Mouse (Mus musculus): ENCODE measurements around the gene Hist1h4j. TPM values are rescaled to one million over a fixed set of nuclear protein-coding genes. Genes with fewer than 3 reads are reported as not detected.

Hist1h4j gene
- polyA plus RNA-seq, 1 experiment from 2014 or later: 1.1 TPM

- H3K9ac ChIP-seq (ENCODE audit: low read depth, low read length): peak overlapping the region; percentile 71
- H3K4me1 ChIP-seq (ENCODE audit: control insufficient read depth, insufficient read depth, low read length): peaks cover 13% of the 10 kb centered on the region; the same call in 1 of the 2 replicates
- no peaks in the 10 kb centered on the region for H3K9me3 ChIP-seq (replicated peaks; ENCODE audit: control insufficient read depth, low read length)
- no peak overlapping the region for H3K4me3 ChIP-seq (ENCODE audit: low read depth, low read length)
- WGBS (ENCODE audit: insufficient replicate concordance): 39% methylated on average over 6 of the region's 6 CpGs
- peak overlapping the region; percentile 82 for H3K27ac ChIP-seq (ENCODE audit: low read depth, low read length)
- no peaks in the 10 kb centered on the region for H3K27me3 ChIP-seq (ENCODE audit: control insufficient read depth, insufficient read depth, low read length)
- ATAC-seq (replicated peaks; ENCODE audit: insufficient number of reproducible peaks, low FRiP score, low TSS enrichment): no peak
- no peaks in the 10 kb centered on the region for H3K36me3 ChIP-seq (ENCODE audit: control insufficient read depth, insufficient read depth, low read length)
- peak overlapping the region; percentile 75 for H3K4me2 ChIP-seq
Observed at GRCm38 (mm10) chr13:21784311-21784710, 49.4 kb downstream of the Hist1h4j start.

Small RNA genes lying within 50 kb of the gene (microRNA-seq; reads per million reads assigned to microRNA genes)
- gene Gm44357 (ENCODE audit: borderline number of aligned reads) (not detected), gene Gm44367 (ENCODE audit: borderline number of aligned reads) (not detected), gene Gm44454 (ENCODE audit: borderline number of aligned reads) (1.3 reads per million, percentile 17 among the genes with 10 or more reads in this experiment)

Other genes with a start within 250 kb of the Hist1h4j start
- 0.14 and 0.46 TPM in 2 replicates for gene AK157302, start 239.8 kb upstream of the Hist1h4j start, polyA plus RNA-seq (2014; fragmentation: Nextera tagmentation; extraction: Ambion mirVana)
- 7.4 and 8.5 TPM in 2 replicates for gene Gm11273, start 233.6 kb upstream of the Hist1h4j start, polyA plus RNA-seq (2014; fragmentation: Nextera tagmentation; extraction: Ambion mirVana)
- gene Zkscan8, start 203.9 kb upstream of the Hist1h4j start, polyA plus RNA-seq (2014; fragmentation: Nextera tagmentation; extraction: Ambion mirVana): 6.4 and 6.5 TPM in 2 replicates
- 0.14 and 0.15 TPM in 2 replicates for gene Olfr1366, start 192.3 kb upstream of the Hist1h4j start, polyA plus RNA-seq (2014; fragmentation: Nextera tagmentation; extraction: Ambion mirVana)
- not detected in 2 replicates for gene Olfr1535, start 175.2 kb upstream of the Hist1h4j start, polyA plus RNA-seq (2014; fragmentation: Nextera tagmentation; extraction: Ambion mirVana)
- gene Olfr1364, start 153.3 kb upstream of the Hist1h4j start, polyA plus RNA-seq (2014; fragmentation: Nextera tagmentation; extraction: Ambion mirVana): not detected in 2 replicates
- not detected in 2 replicates for gene Olfr1362, start 121.0 kb upstream of the Hist1h4j start, polyA plus RNA-seq (2014; fragmentation: Nextera tagmentation; extraction: Ambion mirVana)
- not detected in 2 replicates for gene Olfr11, start 92.5 kb upstream of the Hist1h4j start, polyA plus RNA-seq (2014; fragmentation: Nextera tagmentation; extraction: Ambion mirVana)
- not detected in 2 replicates for gene Olfr1361, start 71.7 kb upstream of the Hist1h4j start, polyA plus RNA-seq (2014; fragmentation: Nextera tagmentation; extraction: Ambion mirVana)
- not detected in 2 replicates for gene Olfr1360, start 57.7 kb upstream of the Hist1h4j start, polyA plus RNA-seq (2014; fragmentation: Nextera tagmentation; extraction: Ambion mirVana)
- gene Olfr1359, start 37.0 kb upstream of the Hist1h4j start, polyA plus RNA-seq (2014; fragmentation: Nextera tagmentation; extraction: Ambion mirVana): not detected in 2 replicates
- not detected in 2 replicates for gene Hist1h2bl, start 18.9 kb upstream of the Hist1h4j start, polyA plus RNA-seq (2014; fragmentation: Nextera tagmentation; extraction: Ambion mirVana)
- gene Hist1h2ai, start 18.6 kb upstream of the Hist1h4j start, polyA plus RNA-seq (2014; fragmentation: Nextera tagmentation; extraction: Ambion mirVana): 6.5 and 8.4 TPM in 2 replicates
- gene Hist1h3h, start 17.4 kb upstream of the Hist1h4j start, polyA plus RNA-seq (2014; fragmentation: Nextera tagmentation; extraction: Ambion mirVana): 4.4 TPM in 1 of 2 replicates, not detected in the other
- gene Hist1h2bm, start 13.0 kb upstream of the Hist1h4j start, polyA plus RNA-seq (2014; fragmentation: Nextera tagmentation; extraction: Ambion mirVana): 1.4 and 1.6 TPM in 2 replicates
- gene Hist1h4k, start 15.4 kb downstream of the Hist1h4j start, polyA plus RNA-seq (2014; fragmentation: Nextera tagmentation; extraction: Ambion mirVana): 3.0 TPM in 1 of 2 replicates, not detected in the other
- 3.1 and 4.2 TPM in 2 replicates for gene Hist1h2ak, start 18.8 kb downstream of the Hist1h4j start, polyA plus RNA-seq (2014; fragmentation: Nextera tagmentation; extraction: Ambion mirVana)
- gene Hist1h2bn, start 19.1 kb downstream of the Hist1h4j start, polyA plus RNA-seq (2014; fragmentation: Nextera tagmentation; extraction: Ambion mirVana): 1.6 and 2.0 TPM in 2 replicates
- 5.9 and 10.8 TPM in 2 replicates for gene Hist1h1b, start 45.6 kb downstream of the Hist1h4j start, polyA plus RNA-seq (2014; fragmentation: Nextera tagmentation; extraction: Ambion mirVana)
- 107 and 123 TPM in 2 replicates for gene Hist1h3i, start 48.3 kb downstream of the Hist1h4j start, polyA plus RNA-seq (2014; fragmentation: Nextera tagmentation; extraction: Ambion mirVana)
- 3.3 and 6.2 TPM in 2 replicates for gene Hist1h2an, start 52.2 kb downstream of the Hist1h4j start, polyA plus RNA-seq (2014; fragmentation: Nextera tagmentation; extraction: Ambion mirVana)
- 1.5 TPM in 1 of 2 replicates, not detected in the other for gene Hist1h2bp, start 52.4 kb downstream of the Hist1h4j start, polyA plus RNA-seq (2014; fragmentation: Nextera tagmentation; extraction: Ambion mirVana)
- gene Hist1h2bq, start 75.1 kb downstream of the Hist1h4j start, polyA plus RNA-seq (2014; fragmentation: Nextera tagmentation; extraction: Ambion mirVana): 9.4 and 11.6 TPM in 2 replicates
- gene Hist1h2ao, start 75.4 kb downstream of the Hist1h4j start, polyA plus RNA-seq (2014; fragmentation: Nextera tagmentation; extraction: Ambion mirVana): not detected in 2 replicates
- gene Hist1h4m, start 76.7 kb downstream of the Hist1h4j start, polyA plus RNA-seq (2014; fragmentation: Nextera tagmentation; extraction: Ambion mirVana): not detected in 2 replicates
- 7.1 and 10.5 TPM in 2 replicates for gene Hist1h4n, start 97.1 kb downstream of the Hist1h4j start, polyA plus RNA-seq (2014; fragmentation: Nextera tagmentation; extraction: Ambion mirVana)
- 2,147 and 2,559 TPM in 2 replicates for gene Hist1h2ap, start 98.4 kb downstream of the Hist1h4j start, polyA plus RNA-seq (2014; fragmentation: Nextera tagmentation; extraction: Ambion mirVana)
- 10.3 and 12.3 TPM in 2 replicates for gene Hist1h2br, start 98.7 kb downstream of the Hist1h4j start, polyA plus RNA-seq (2014; fragmentation: Nextera tagmentation; extraction: Ambion mirVana)
- 6.7 and 7.6 TPM in 2 replicates for gene Zfp184, start 210.0 kb downstream of the Hist1h4j start, polyA plus RNA-seq (2014; fragmentation: Nextera tagmentation; extraction: Ambion mirVana)
- not detected in 2 replicates for gene Pom121l2, start 246.1 kb downstream of the Hist1h4j start, polyA plus RNA-seq (2014; fragmentation: Nextera tagmentation; extraction: Ambion mirVana)

All from heart, embryonic 11.5 days (tissue).